Mouse (Mus musculus): ENCODE results near the gene Acot8. TPM values are rescaled to one million over a fixed set of nuclear protein-coding genes. Genes with fewer than 3 reads are reported as not detected.

Gene Acot8
- polyA plus RNA-seq, 1 experiment: 15.7 TPM

- no peak overlapping the region for H3K9ac ChIP-seq (ENCODE audit: low read depth, poor library complexity, severe bottlenecking)
- no peaks in the 10 kb centered on the region for H3K9me3 ChIP-seq (replicated peaks; ENCODE audit: control insufficient read depth, insufficient read depth, low read length, poor library complexity, severe bottlenecking)
- no peaks in the 10 kb centered on the region for H3K27me3 ChIP-seq (ENCODE audit: control insufficient read depth, insufficient read depth, low read length, poor library complexity, severe bottlenecking)
- H3K36me3 ChIP-seq (ENCODE audit: control insufficient read depth, insufficient read depth, low read length, poor library complexity, severe bottlenecking): peaks cover 14% of the 10 kb centered on the region
- peak overlapping the region; percentile 9 for H3K4me3 ChIP-seq (ENCODE audit: low read depth, low read length)
- no peaks in the 10 kb centered on the region for H3K4me1 ChIP-seq (ENCODE audit: control insufficient read depth, insufficient read depth, low read length)
- TF ChIP-seq POLR2A (IDR thresholded peaks at IDR 0.05; ENCODE audit: insufficient read depth, low read length): no peak
- TF ChIP-seq CTCF (IDR thresholded peaks at IDR 0.05; ENCODE audit: low read depth, low read length): no peak
- TF ChIP-seq EP300 (IDR thresholded peaks at IDR 0.05; ENCODE audit: insufficient read depth, low read depth, low read length): no peak
- no peak overlapping the region for H3K27ac ChIP-seq (ENCODE audit: insufficient read depth, low read length)
Measured at GRCm38 (mm10) chr2:164776801-164777200, 27.9 kb downstream of the Acot8 start.

- Histone ChIP-seq H3K27me3 (ENCODE audit: control insufficient read depth, insufficient read depth, low read length, poor library complexity, severe bottlenecking) (no peaks in the 10 kb centered on the region), H3K4me1 (ENCODE audit: control insufficient read depth, insufficient read depth, low read length) (peaks cover 3% of the 10 kb centered on the region), H3K27ac (ENCODE audit: insufficient read depth, low read length) (no peak overlapping the region), H3K9me3 (replicated peaks; ENCODE audit: control insufficient read depth, insufficient read depth, low read length, poor library complexity, severe bottlenecking) (no peaks in the 10 kb centered on the region), H3K4me3 (ENCODE audit: low read depth, low read length) (no peak overlapping the region), H3K36me3 (ENCODE audit: control insufficient read depth, insufficient read depth, low read length, poor library complexity, severe bottlenecking) (peaks cover 20% of the 10 kb centered on the region), H3K9ac (ENCODE audit: low read depth, poor library complexity, severe bottlenecking) (no peak overlapping the region)
- TF ChIP-seq CTCF (IDR thresholded peaks at IDR 0.05; ENCODE audit: low read depth, low read length) (no peak), EP300 (IDR thresholded peaks at IDR 0.05; ENCODE audit: insufficient read depth, low read depth, low read length) (no peak), POLR2A (IDR thresholded peaks at IDR 0.05; ENCODE audit: insufficient read depth, low read length) (no peak)
Measured at GRCm38 (mm10) chr2:164776130-164776529, 28.6 kb downstream of the Acot8 start.

- Histone ChIP-seq H3K36me3 (ENCODE audit: control insufficient read depth, insufficient read depth, low read length, poor library complexity, severe bottlenecking) (peaks cover 24% of the 10 kb centered on the region), H3K9ac (ENCODE audit: low read depth, poor library complexity, severe bottlenecking) (no peak overlapping the region), H3K9me3 (replicated peaks; ENCODE audit: control insufficient read depth, insufficient read depth, low read length, poor library complexity, severe bottlenecking) (no peaks in the 10 kb centered on the region), H3K27me3 (ENCODE audit: control insufficient read depth, insufficient read depth, low read length, poor library complexity, severe bottlenecking) (no peaks in the 10 kb centered on the region), H3K27ac (ENCODE audit: insufficient read depth, low read length) (no peak overlapping the region), H3K4me1 (ENCODE audit: control insufficient read depth, insufficient read depth, low read length) (peaks cover 3% of the 10 kb centered on the region), H3K4me3 (ENCODE audit: low read depth, low read length) (no peak overlapping the region)
- TF ChIP-seq CTCF (IDR thresholded peaks at IDR 0.05; ENCODE audit: low read depth, low read length) (no peak), POLR2A (IDR thresholded peaks at IDR 0.05; ENCODE audit: insufficient read depth, low read length) (no peak), EP300 (IDR thresholded peaks at IDR 0.05; ENCODE audit: insufficient read depth, low read depth, low read length) (no peak)
Measured at GRCm38 (mm10) chr2:164773989-164774364, 30.7 kb downstream of the Acot8 start.

DNA sequence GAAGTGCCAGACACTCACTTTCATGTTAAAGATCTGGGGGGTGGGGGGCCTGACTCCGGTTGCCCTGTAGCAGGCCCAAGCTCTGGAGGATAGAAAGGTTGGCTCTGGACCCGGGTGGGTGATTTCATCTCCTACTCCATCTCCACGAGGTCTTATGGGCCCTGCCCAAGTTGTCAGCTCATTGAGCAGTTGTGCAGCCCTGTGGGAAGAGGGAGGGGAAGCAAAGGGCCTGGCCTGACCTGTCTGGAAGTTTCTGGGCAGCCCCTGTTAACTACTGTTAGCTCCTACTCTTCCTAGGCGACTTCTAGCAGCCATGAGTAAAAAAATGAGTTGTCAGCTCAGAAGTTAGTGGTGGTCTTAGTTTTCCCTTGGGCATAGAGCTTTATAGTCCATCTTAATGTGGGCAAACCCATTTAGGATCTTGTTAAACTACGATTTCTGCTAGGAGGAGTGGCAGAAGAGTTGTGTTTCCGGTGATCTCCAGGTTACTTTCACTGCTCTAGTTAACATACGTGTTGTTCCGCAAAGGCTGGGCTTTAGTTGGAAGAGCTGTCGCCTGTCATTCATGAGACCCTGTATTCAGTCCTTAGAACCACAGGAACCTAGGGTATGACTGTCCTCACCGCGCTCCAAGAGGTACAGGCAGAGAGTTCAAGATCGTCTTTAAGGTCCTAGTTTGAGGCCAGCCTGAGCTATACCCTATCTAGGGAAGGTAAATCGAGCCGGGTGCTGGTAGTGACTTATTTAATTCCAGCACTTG lies 31.3 kb downstream of the Acot8 start:
- no peak overlapping the region for H3K9ac ChIP-seq (ENCODE audit: low read depth, poor library complexity, severe bottlenecking)
- H3K27me3 ChIP-seq (ENCODE audit: control insufficient read depth, insufficient read depth, low read length, poor library complexity, severe bottlenecking): no peaks in the 10 kb centered on the region
- no peak overlapping the region for H3K27ac ChIP-seq (ENCODE audit: insufficient read depth, low read length)
- H3K9me3 ChIP-seq (replicated peaks; ENCODE audit: control insufficient read depth, insufficient read depth, low read length, poor library complexity, severe bottlenecking): no peaks in the 10 kb centered on the region
- peaks cover 24% of the 10 kb centered on the region for H3K36me3 ChIP-seq (ENCODE audit: control insufficient read depth, insufficient read depth, low read length, poor library complexity, severe bottlenecking)
- H3K4me1 ChIP-seq (ENCODE audit: control insufficient read depth, insufficient read depth, low read length): peaks cover 3% of the 10 kb centered on the region
- TF ChIP-seq CTCF (IDR thresholded peaks at IDR 0.05; ENCODE audit: low read depth, low read length) (no peak), POLR2A (IDR thresholded peaks at IDR 0.05; ENCODE audit: insufficient read depth, low read length) (no peak), EP300 (IDR thresholded peaks at IDR 0.05; ENCODE audit: insufficient read depth, low read depth, low read length) (no peak)
- no peak overlapping the region for H3K4me3 ChIP-seq (ENCODE audit: low read depth, low read length)

DNA sequence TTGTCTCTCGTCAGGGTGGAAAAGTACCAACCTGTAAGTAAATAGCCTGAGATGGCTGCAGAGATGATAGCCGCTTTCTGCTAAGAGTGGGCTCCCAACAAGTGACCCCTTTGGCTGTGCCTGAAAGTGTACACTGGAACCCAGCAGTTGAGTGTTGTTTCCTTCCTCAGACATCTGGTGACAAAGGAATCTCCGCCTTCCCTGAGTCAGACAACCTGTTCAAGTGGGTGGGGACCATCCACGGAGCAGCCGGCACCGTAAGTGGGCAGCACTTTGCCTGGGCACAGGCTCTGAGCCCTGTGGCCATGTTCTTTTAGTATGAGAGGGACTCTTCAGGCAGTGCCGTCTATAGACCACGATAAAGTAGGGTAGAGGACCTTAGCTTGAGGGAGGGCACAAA lies 33.6 kb downstream of the Acot8 start:
- Histone ChIP-seq H3K36me3 (ENCODE audit: control insufficient read depth, insufficient read depth, low read length, poor library complexity, severe bottlenecking) (peaks cover 39% of the 10 kb centered on the region), H3K9ac (ENCODE audit: low read depth, poor library complexity, severe bottlenecking) (peak overlapping the region; percentile 92), H3K4me1 (ENCODE audit: control insufficient read depth, insufficient read depth, low read length) (peaks cover 3% of the 10 kb centered on the region), H3K4me3 (ENCODE audit: low read depth, low read length) (peak overlapping the region; percentile 99), H3K27me3 (ENCODE audit: control insufficient read depth, insufficient read depth, low read length, poor library complexity, severe bottlenecking) (no peaks in the 10 kb centered on the region), H3K9me3 (replicated peaks; ENCODE audit: control insufficient read depth, insufficient read depth, low read length, poor library complexity, severe bottlenecking) (no peaks in the 10 kb centered on the region), H3K27ac (ENCODE audit: insufficient read depth, low read length) (no peak overlapping the region)
- TF ChIP-seq EP300 (IDR thresholded peaks at IDR 0.05; ENCODE audit: insufficient read depth, low read depth, low read length) (no peak), POLR2A (IDR thresholded peaks at IDR 0.05; ENCODE audit: insufficient read depth, low read length) (no peak), CTCF (IDR thresholded peaks at IDR 0.05; ENCODE audit: low read depth, low read length) (no peak)

DNA sequence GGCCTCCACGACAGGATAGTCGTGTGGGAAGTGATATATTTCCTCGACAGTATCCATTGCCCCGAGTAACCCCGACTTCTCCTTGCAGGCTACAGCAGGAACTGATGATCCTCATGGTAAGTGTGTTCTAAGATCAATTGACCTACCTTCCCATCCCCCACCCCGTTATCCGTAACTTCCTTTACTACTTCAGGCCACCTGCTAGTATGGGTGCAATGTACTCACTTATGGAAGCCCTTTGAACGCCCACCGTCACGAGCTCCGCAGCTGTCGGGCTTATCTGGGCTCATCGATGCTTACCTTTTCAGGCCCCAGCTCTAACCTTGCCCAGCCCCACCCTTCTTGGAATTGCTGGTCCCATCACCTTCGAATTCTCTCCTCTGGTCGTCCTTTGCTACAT lies 34.4 kb downstream of the Acot8 start:
- no peak for TF ChIP-seq CTCF (IDR thresholded peaks at IDR 0.05; ENCODE audit: low read depth, low read length)
- no peak for TF ChIP-seq POLR2A (IDR thresholded peaks at IDR 0.05; ENCODE audit: insufficient read depth, low read length)
- H3K9ac ChIP-seq (ENCODE audit: low read depth, poor library complexity, severe bottlenecking): peak overlapping the region; percentile 92
- peaks cover 3% of the 10 kb centered on the region for H3K4me1 ChIP-seq (ENCODE audit: control insufficient read depth, insufficient read depth, low read length)
- H3K4me3 ChIP-seq (ENCODE audit: low read depth, low read length): peak overlapping the region; percentile 99
- H3K27ac ChIP-seq (ENCODE audit: insufficient read depth, low read length): peak overlapping the region; percentile 22
- no peaks in the 10 kb centered on the region for H3K9me3 ChIP-seq (replicated peaks; ENCODE audit: control insufficient read depth, insufficient read depth, low read length, poor library complexity, severe bottlenecking)
- peaks cover 48% of the 10 kb centered on the region for H3K36me3 ChIP-seq (ENCODE audit: control insufficient read depth, insufficient read depth, low read length, poor library complexity, severe bottlenecking)
- no peaks in the 10 kb centered on the region for H3K27me3 ChIP-seq (ENCODE audit: control insufficient read depth, insufficient read depth, low read length, poor library complexity, severe bottlenecking)
